ENCODE assay signal across 21 mouse cellular contexts in the genomic region with DNA sequence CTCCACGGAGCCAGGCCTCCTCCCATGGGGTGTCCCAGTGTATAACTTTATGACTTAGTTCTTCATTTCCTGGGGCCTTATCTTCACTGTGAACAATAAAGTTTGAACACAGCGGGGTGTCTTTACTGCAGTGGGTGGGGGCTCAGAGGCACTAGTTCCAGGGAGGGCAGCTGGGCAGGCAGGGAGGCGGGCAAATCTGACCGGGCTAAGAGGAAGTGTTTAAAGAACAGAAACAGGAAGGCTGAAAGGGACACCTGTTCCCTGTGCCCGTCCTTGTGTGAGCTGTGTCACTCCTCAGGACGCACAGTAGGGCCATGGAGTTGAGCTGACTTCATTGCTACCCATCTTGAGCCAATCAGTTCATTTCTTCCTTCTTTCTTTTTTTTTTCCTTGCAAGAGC. TPM values are rescaled to one million over a fixed set of nuclear protein-coding genes. Genes with fewer than 3 reads are reported as not detected.
A peak's percentile ranks its signal among the peaks of the same experiment; 100 is the strongest.
DNase-seq lines count a peak whose midpoint lies in the region; ATAC-seq and TF ChIP-seq lines count a peak whose summit lies in the region.
"Had no signal": no experiment of that assay in that cellular context is flagged by ENCODE, and none has a peak within 500 bp of the region (broad histone marks: within the 10 kb centered on the region; RNA-seq: fewer than 3 reads in every experiment).

No protein-coding gene starts in this region.

- intact Hi-C loops in heart, adult 2 months (cut with DNase I), result no loop called here
- intact Hi-C loops in heart, postnatal 36 days (cut with DNase I), result no loop called here

- peak overlapping the region; percentile 43 for H3K4me2 ChIP-seq in intestine, embryonic 16.5 days (ENCODE audit: low read depth, low read length)
- no peak overlapping the region for H3K4me2 ChIP-seq in stomach, embryonic 15.5 days
- no peak overlapping the region for H3K4me2 ChIP-seq in midbrain, embryonic 16.5 days (ENCODE audit: low read length)
- H3K4me2 ChIP-seq: embryonic facial prominence, embryonic 15.5 days; hindbrain, embryonic 12.5 days; liver, embryonic 13.5 days; midbrain, embryonic 12.5 days had no signal

- H3K27ac ChIP-seq in heart, adult 2 months, result peak overlapping the region; percentile 65; the same call in 1 of the 2 replicates
- H3K27ac ChIP-seq in intestine, embryonic 16.5 days (ENCODE audit: low read length), result peak overlapping the region; percentile 96
- H3K27ac ChIP-seq in stomach, embryonic 15.5 days, result peak overlapping the region; percentile 67
- no peak overlapping the region for H3K27ac ChIP-seq in midbrain, embryonic 16.5 days (ENCODE audit: low read length)
- no peak overlapping the region for H3K27ac ChIP-seq in thymus, adult 2 months (ENCODE audit: control insufficient read depth, insufficient read depth, low read length)
- H3K27ac ChIP-seq: embryonic facial prominence, embryonic 15.5 days; forebrain, embryonic 10.5 days; hindbrain, embryonic 12.5 days; kidney, postnatal 0 days; limb, embryonic 10.5 days; liver, embryonic 13.5 days; midbrain, embryonic 12.5 days had no signal

- H3K79me2 ChIP-seq in heart, adult 2 months (replicated peaks; ENCODE audit: control insufficient read depth, insufficient read depth, low read length), result no peaks in the 10 kb centered on the region

- 52% methylated on average over 6 of the region's 6 CpGs for WGBS in heart, adult 2 months
- 43% methylated on average over 6 of the region's 6 CpGs for WGBS in intestine, embryonic 16.5 days
- 55% methylated on average over 6 of the region's 6 CpGs for WGBS in stomach, embryonic 15.5 days
- WGBS in midbrain, embryonic 16.5 days, result 80% methylated on average over 6 of the region's 6 CpGs
- WGBS in thymus, adult 2 months, result 50% methylated on average over 6 of the region's 6 CpGs

- ATAC-seq in intestine, embryonic 16.5 days, result peak; percentile 77
- 0 out of 2 replicates have a peak, but pooled peaks have one; percentile 5 for ATAC-seq in stomach, embryonic 15.5 days (ENCODE audit: insufficient read depth, low FRiP score, low read depth)
- no peak for ATAC-seq in midbrain, embryonic 16.5 days
- ATAC-seq: inflammation-experienced regulatory T-cells, adult 6 months had no signal

- H3K4me3 ChIP-seq in heart, adult 2 months, result no peak overlapping the region
- peak overlapping the region; percentile 14; the same call in 1 of the 2 replicates for H3K4me3 ChIP-seq in intestine, embryonic 16.5 days (ENCODE audit: low read length)
- no peak overlapping the region for H3K4me3 ChIP-seq in stomach, embryonic 15.5 days (replicated peaks)
- no peak overlapping the region for H3K4me3 ChIP-seq in midbrain, embryonic 16.5 days (ENCODE audit: low read depth, low read length)
- no peak overlapping the region for H3K4me3 ChIP-seq in thymus, adult 2 months (ENCODE audit: control insufficient read depth, insufficient read depth, low read length)
- H3K4me3 ChIP-seq: embryonic facial prominence, embryonic 15.5 days; forebrain, embryonic 10.5 days; hindbrain, embryonic 12.5 days; limb, embryonic 10.5 days; liver, embryonic 13.5 days; midbrain, embryonic 12.5 days had no signal

- TF ChIP-seq POLR2A in heart, adult 2 months (IDR thresholded peaks at IDR 0.05; ENCODE audit: insufficient read depth, low read depth, low read length), result no peak
- TF ChIP-seq POLR2A in thymus, adult 2 months (IDR thresholded peaks at IDR 0.05; ENCODE audit: control insufficient read depth, extremely low read depth, insufficient read depth, low read length, poor library complexity), result no peak

- no peak for TF ChIP-seq EP300 in heart, adult 2 months (IDR thresholded peaks at IDR 0.05; ENCODE audit: insufficient read depth, low read depth, low read length)

- no peak for TF ChIP-seq CTCF in heart, adult 2 months (IDR thresholded peaks at IDR 0.05)
- no peak for TF ChIP-seq CTCF in thymus, adult 2 months (IDR thresholded peaks at IDR 0.05; ENCODE audit: borderline replicate concordance, control insufficient read depth, extremely low read depth, insufficient read depth, low read length, poor library complexity)

- no peaks in the 10 kb centered on the region for H3K9me3 ChIP-seq in intestine, embryonic 16.5 days (ENCODE audit: control insufficient read depth, low read length)
- H3K9me3 ChIP-seq in stomach, embryonic 15.5 days, result no peaks in the 10 kb centered on the region
- H3K9me3 ChIP-seq in midbrain, embryonic 16.5 days (replicated peaks; ENCODE audit: control insufficient read depth, low read length, poor library complexity, severe bottlenecking), result no peaks in the 10 kb centered on the region
- H3K9me3 ChIP-seq: embryonic facial prominence, embryonic 15.5 days; hindbrain, embryonic 12.5 days; limb, embryonic 10.5 days; liver, embryonic 13.5 days; midbrain, embryonic 12.5 days had no signal

- no peak for DNase-seq in heart, adult 2 months
- DNase-seq in heart, postnatal 36 days, result no peak
- peak; percentile 65 for DNase-seq in MEL-GATA-1-ER (ENCODE audit: extremely low read depth, low read depth)
- no peak for DNase-seq in thymus, adult 2 months
- DNase-seq in right cerebral cortex, adult 2 months (ENCODE audit: low spot score in 2 of 2), result no peak
- DNase-seq: adrenal gland, postnatal 14 days; cerebellum, adult 2 months; embryo, embryonic 11 days; gastrocnemius, postnatal 10 days; liver, embryonic 13.5 days had no signal

- H3K4me1 ChIP-seq in heart, adult 2 months (ENCODE audit: control insufficient read depth, insufficient read depth, low read length), result peaks cover 3% of the 10 kb centered on the region
- peaks cover 18% of the 10 kb centered on the region for H3K4me1 ChIP-seq in intestine, embryonic 16.5 days (ENCODE audit: control insufficient read depth, insufficient read depth, low read length)
- peaks cover 7% of the 10 kb centered on the region; the same call in 1 of the 2 replicates for H3K4me1 ChIP-seq in stomach, embryonic 15.5 days
- H3K4me1 ChIP-seq in midbrain, embryonic 16.5 days (ENCODE audit: control insufficient read depth, insufficient read depth, low read length), result no peaks in the 10 kb centered on the region
- peaks cover 3% of the 10 kb centered on the region; the same call in 1 of the 2 replicates for H3K4me1 ChIP-seq in thymus, adult 2 months (replicated peaks; ENCODE audit: control insufficient read depth, insufficient read depth, low read length)
- H3K4me1 ChIP-seq: forebrain, embryonic 10.5 days; hindbrain, embryonic 12.5 days; limb, embryonic 10.5 days; midbrain, embryonic 12.5 days had no signal

- H3K27me3 ChIP-seq in heart, adult 2 months (ENCODE audit: control insufficient read depth, insufficient read depth, low read length), result no peaks in the 10 kb centered on the region
- no peaks in the 10 kb centered on the region for H3K27me3 ChIP-seq in intestine, embryonic 16.5 days (replicated peaks; ENCODE audit: control insufficient read depth, insufficient read depth, low read length)
- no peaks in the 10 kb centered on the region for H3K27me3 ChIP-seq in stomach, embryonic 15.5 days (replicated peaks)
- no peaks in the 10 kb centered on the region for H3K27me3 ChIP-seq in midbrain, embryonic 16.5 days (ENCODE audit: control insufficient read depth, insufficient read depth, low read depth, low read length)
- H3K27me3 ChIP-seq in thymus, adult 2 months (ENCODE audit: control insufficient read depth, insufficient read depth, low read length), result no peaks in the 10 kb centered on the region
- H3K27me3 ChIP-seq: embryonic facial prominence, embryonic 15.5 days; hindbrain, embryonic 12.5 days; liver, embryonic 13.5 days; midbrain, embryonic 12.5 days had no signal

- peaks cover 14% of the 10 kb centered on the region for H3K36me3 ChIP-seq in heart, adult 2 months (ENCODE audit: control insufficient read depth, insufficient read depth, low read length)
- peaks cover 12% of the 10 kb centered on the region for H3K36me3 ChIP-seq in intestine, embryonic 16.5 days (ENCODE audit: control insufficient read depth, insufficient read depth, low read length)
- peaks cover 12% of the 10 kb centered on the region for H3K36me3 ChIP-seq in stomach, embryonic 15.5 days
- peaks cover 10% of the 10 kb centered on the region; the same call in 1 of the 2 replicates for H3K36me3 ChIP-seq in midbrain, embryonic 16.5 days (ENCODE audit: control insufficient read depth, insufficient read depth, low read length)
- H3K36me3 ChIP-seq in thymus, adult 2 months (ENCODE audit: control insufficient read depth, insufficient read depth, low read length), result peaks cover 23% of the 10 kb centered on the region

- no peak overlapping the region for H3K9ac ChIP-seq in heart, adult 2 months (ENCODE audit: low read depth, low read length)
- H3K9ac ChIP-seq in intestine, embryonic 16.5 days (ENCODE audit: low read depth, low read length), result peak overlapping the region; percentile 56
- no peak overlapping the region for H3K9ac ChIP-seq in stomach, embryonic 15.5 days
- no peak overlapping the region for H3K9ac ChIP-seq in midbrain, embryonic 16.5 days (ENCODE audit: low read depth, low read length)
- H3K9ac ChIP-seq: embryonic facial prominence, embryonic 15.5 days; hindbrain, embryonic 12.5 days; liver, embryonic 13.5 days; midbrain, embryonic 12.5 days had no signal

RNA-seq across cellular contexts. Expression of gene Lgals4, which starts 1.5 kb away (rescaled TPM):
- 10 to 100 TPM; 18.5 to 27.6 TPM for total RNA-seq in heart, adult 2 months (2021)
- 63.6 and 121 TPM in 2 replicates for polyA plus RNA-seq in heart, adult 2 months (2012; rRNA removed)
- 10 to 100 TPM; 29.4 to 48.3 TPM for total RNA-seq in heart, postnatal 36 days (2021)
- polyA plus RNA-seq in intestine, embryonic 16.5 days (2015; fragmentation: Nextera tagmentation; extraction: Ambion mirVana), result 2,407 and 2,590 TPM in 2 replicates
- polyA plus RNA-seq in stomach, embryonic 15.5 days (2015; fragmentation: Nextera tagmentation; extraction: Ambion mirVana), result 340 and 467 TPM in 2 replicates
- 5.7 and 5.9 TPM in 2 replicates for polyA plus RNA-seq in midbrain, embryonic 16.5 days (2015; fragmentation: Nextera tagmentation; extraction: Ambion mirVana)
- polyA plus RNA-seq in thymus, adult 2 months (2012; rRNA removed), result 23.2 and 29.7 TPM in 2 replicates

RNA-seq across cellular contexts. Expression of gene Ech1, which starts 7.1 kb away (rescaled TPM):
- total RNA-seq in heart, adult 2 months (2021), result 1,000 to 10,000 TPM; 1,826 to 2,229 TPM
- polyA plus RNA-seq in heart, adult 2 months (2012; rRNA removed), result 2,087 and 2,697 TPM in 2 replicates
- total RNA-seq in heart, postnatal 36 days (2021), result 1,000 to 10,000 TPM; 1,832 to 1,909 TPM
- 347 and 378 TPM in 2 replicates for polyA plus RNA-seq in intestine, embryonic 16.5 days (2015; fragmentation: Nextera tagmentation; extraction: Ambion mirVana)
- polyA plus RNA-seq in stomach, embryonic 15.5 days (2015; fragmentation: Nextera tagmentation; extraction: Ambion mirVana), result 175 and 195 TPM in 2 replicates
- polyA plus RNA-seq in midbrain, embryonic 16.5 days (2015; fragmentation: Nextera tagmentation; extraction: Ambion mirVana), result 86.6 and 96.4 TPM in 2 replicates
- 287 and 359 TPM in 2 replicates for polyA plus RNA-seq in thymus, adult 2 months (2012; rRNA removed)

RNA-seq across cellular contexts. Expression of gene Hnrnpl, which starts 23.8 kb away (rescaled TPM):
- total RNA-seq in heart, adult 2 months (2021), result 100 to 1,000 TPM; 192 to 206 TPM
- 208 and 348 TPM in 2 replicates for polyA plus RNA-seq in heart, adult 2 months (2012; rRNA removed)
- 100 to 1,000 TPM; 240 to 277 TPM for total RNA-seq in heart, postnatal 36 days (2021)
- 142 and 146 TPM in 2 replicates for polyA plus RNA-seq in intestine, embryonic 16.5 days (2015; fragmentation: Nextera tagmentation; extraction: Ambion mirVana)
- polyA plus RNA-seq in stomach, embryonic 15.5 days (2015; fragmentation: Nextera tagmentation; extraction: Ambion mirVana), result 239 and 240 TPM in 2 replicates
- 134 and 152 TPM in 2 replicates for polyA plus RNA-seq in midbrain, embryonic 16.5 days (2015; fragmentation: Nextera tagmentation; extraction: Ambion mirVana)
- 562 and 568 TPM in 2 replicates for polyA plus RNA-seq in thymus, adult 2 months (2012; rRNA removed)

RNA-seq across cellular contexts. Expression of gene Lgals7, which starts 31.5 kb away (rescaled TPM):
- total RNA-seq in heart, adult 2 months (2021), result under 1 TPM in 1 of 2 experiments, not detected in 1; 0.61 TPM
- 1.6 and 4.0 TPM in 2 replicates for polyA plus RNA-seq in heart, adult 2 months (2012; rRNA removed)
- total RNA-seq in heart, postnatal 36 days (2021), result 1 to 10 TPM in 1 of 2 experiments, under 1 TPM in 1; 0.73 to 1.4 TPM
- polyA plus RNA-seq in intestine, embryonic 16.5 days (2015; fragmentation: Nextera tagmentation; extraction: Ambion mirVana), result 0.56 and 0.97 TPM in 2 replicates
- 2.2 TPM in 2 replicates for polyA plus RNA-seq in stomach, embryonic 15.5 days (2015; fragmentation: Nextera tagmentation; extraction: Ambion mirVana)
- polyA plus RNA-seq in midbrain, embryonic 16.5 days (2015; fragmentation: Nextera tagmentation; extraction: Ambion mirVana), result 6.7 and 10.3 TPM in 2 replicates
- 13.0 and 15.5 TPM in 2 replicates for polyA plus RNA-seq in thymus, adult 2 months (2012; rRNA removed)
- total RNA-seq: layer of hippocampus, adult 18-20 months had no signal
- polyA plus RNA-seq: cerebellum, adult 2 months had no signal

RNA-seq across cellular contexts. Expression of gene Rinl, which starts 43.4 kb away (rescaled TPM):
- 1 to 10 TPM; 1.3 to 2.0 TPM for total RNA-seq in heart, adult 2 months (2021)
- 3.2 and 3.3 TPM in 2 replicates for polyA plus RNA-seq in heart, adult 2 months (2012; rRNA removed)
- total RNA-seq in heart, postnatal 36 days (2021), result 1 to 10 TPM; 1.8 to 1.9 TPM
- 5.2 and 5.9 TPM in 2 replicates for polyA plus RNA-seq in intestine, embryonic 16.5 days (2015; fragmentation: Nextera tagmentation; extraction: Ambion mirVana)
- polyA plus RNA-seq in stomach, embryonic 15.5 days (2015; fragmentation: Nextera tagmentation; extraction: Ambion mirVana), result 6.2 and 6.6 TPM in 2 replicates
- polyA plus RNA-seq in midbrain, embryonic 16.5 days (2015; fragmentation: Nextera tagmentation; extraction: Ambion mirVana), result 2.2 and 2.9 TPM in 2 replicates
- 91.9 and 93.7 TPM in 2 replicates for polyA plus RNA-seq in thymus, adult 2 months (2012; rRNA removed)

Comparison
In these comparisons a context has a peak if more than half of its experiments do, and no peak if none do; other contexts are left out.
1. H3K27ac ChIP-seq: peak in heart, adult 2 months (single experiment), intestine, embryonic 16.5 days (single experiment) and stomach, embryonic 15.5 days (single experiment); none in midbrain, embryonic 16.5 days (single experiment) and thymus, adult 2 months (single experiment).